Mouse (Mus musculus): ENCODE measurements around the gene Ppp1r2.

GRCm38 (mm10) chr16:31313611-31314010 is 38.5 kb upstream of the Ppp1r2 start:
- TF ChIP-seq CTCF (IDR thresholded peaks at IDR 0.05; ENCODE audit: borderline replicate concordance, extremely low read depth, insufficient read depth, insufficient read length) (no peak), POLR2A (IDR thresholded peaks at IDR 0.05; ENCODE audit: borderline replicate concordance, extremely low read depth, insufficient read depth, insufficient read length, poor library complexity, severe bottlenecking) (no peak)
